Mouse (Mus musculus) thymus, adult 18-20 months (tissue): ENCODE data around the gene Axin1.

ENCODE experiments used
- DNase-seq, 2 experiments: peaks; one replicate each; pipeline ENCODE4 v3.0.0; 2022; ENCODE audit warnings: mixed read lengths in 2 of 2

Axin1 gene

DNA sequence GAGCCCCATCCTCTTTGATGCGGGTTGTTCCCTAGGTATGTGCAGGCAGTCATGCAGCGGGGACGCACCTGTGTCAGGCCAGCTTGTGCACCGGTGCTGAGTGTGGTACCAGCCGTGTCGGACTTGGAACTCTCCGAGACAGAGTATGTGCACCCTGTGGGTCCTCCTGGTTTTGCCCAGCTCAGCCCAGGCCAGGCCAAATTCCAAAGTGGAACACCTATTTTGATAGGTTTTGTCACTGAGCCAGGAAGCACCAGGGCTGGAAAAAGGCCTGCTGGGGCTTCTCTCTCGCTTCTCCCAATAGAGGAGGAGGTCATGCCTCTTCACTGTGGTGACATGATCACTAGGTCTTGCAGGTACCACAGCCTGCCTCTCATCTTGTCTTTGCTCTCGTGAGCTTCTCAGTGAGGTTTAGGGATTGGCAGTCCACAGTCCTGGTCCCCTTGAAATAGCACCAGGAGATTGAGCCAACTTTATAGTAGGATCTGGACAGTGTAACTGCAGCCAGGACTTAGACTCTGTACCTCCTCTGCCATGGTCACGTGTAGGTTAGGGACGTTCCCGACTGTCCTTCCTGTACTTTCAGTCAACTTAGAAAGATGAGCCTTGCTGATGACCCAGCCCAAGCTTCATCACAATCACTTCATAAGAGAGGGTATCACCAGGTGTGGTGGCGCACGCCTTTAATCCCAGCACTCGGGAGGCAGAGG is 54.1 kb downstream of the Axin1 start:
- DNase-seq = no peak

GRCm38 (mm10) chr17:26198892-26199291 is 60.4 kb downstream of the Axin1 start, which contains the start of gene Pdia2:
Pdia2 (minus strand) TSS chr17:26199087.
- no peak for DNase-seq

- no peak for DNase-seq
Measured at GRCm38 (mm10) chr17:26200831-26201705, 62.6 kb downstream of the Axin1 start.

DNA sequence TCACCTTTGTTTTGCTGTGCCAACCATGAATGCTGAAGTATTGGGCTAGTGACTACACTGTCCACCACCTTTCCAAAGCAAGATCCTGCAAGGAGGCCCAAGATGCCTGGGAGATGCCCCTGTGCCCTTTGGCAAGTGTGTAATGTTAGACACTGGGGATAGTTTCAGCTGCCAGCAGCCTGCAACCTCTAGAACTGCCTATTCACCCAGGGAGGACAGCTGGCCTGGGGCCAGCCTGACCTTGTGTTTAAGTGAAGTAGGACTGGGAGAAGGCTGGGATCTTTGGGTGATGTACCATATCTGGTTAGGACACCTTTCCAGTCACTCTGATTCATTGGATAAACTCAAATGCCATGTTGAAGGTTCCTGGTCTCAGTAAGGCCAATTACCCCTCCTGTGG is 63.5 kb downstream of the Axin1 start:
- DNase-seq = no peak

DNA sequence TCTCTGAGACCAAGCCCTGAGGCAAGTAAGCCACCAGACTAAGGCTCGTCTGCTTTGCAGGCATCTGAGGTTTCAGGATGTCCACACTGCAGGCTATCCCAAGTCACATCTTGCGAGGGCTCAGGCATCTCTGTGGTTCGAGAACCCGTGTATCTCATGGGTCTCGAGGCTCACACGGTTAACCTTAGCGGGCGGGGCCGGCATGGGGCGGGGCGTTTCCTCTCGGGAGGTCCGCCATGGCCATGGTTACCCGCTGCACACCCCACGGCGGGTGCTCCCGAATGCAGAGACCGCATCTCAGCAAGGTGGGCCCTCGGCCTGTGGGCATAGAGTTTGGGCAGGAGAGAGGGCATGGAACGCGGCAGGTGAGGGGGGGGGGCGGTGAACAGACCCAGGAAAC is 64.2 kb downstream of the Axin1 start, which contains the start of gene Rgs11:
TSS of gene Rgs11 (plus strand) at position 215 of the 400 bp plus-strand sequence.
- DNase-seq = no peak

DNA sequence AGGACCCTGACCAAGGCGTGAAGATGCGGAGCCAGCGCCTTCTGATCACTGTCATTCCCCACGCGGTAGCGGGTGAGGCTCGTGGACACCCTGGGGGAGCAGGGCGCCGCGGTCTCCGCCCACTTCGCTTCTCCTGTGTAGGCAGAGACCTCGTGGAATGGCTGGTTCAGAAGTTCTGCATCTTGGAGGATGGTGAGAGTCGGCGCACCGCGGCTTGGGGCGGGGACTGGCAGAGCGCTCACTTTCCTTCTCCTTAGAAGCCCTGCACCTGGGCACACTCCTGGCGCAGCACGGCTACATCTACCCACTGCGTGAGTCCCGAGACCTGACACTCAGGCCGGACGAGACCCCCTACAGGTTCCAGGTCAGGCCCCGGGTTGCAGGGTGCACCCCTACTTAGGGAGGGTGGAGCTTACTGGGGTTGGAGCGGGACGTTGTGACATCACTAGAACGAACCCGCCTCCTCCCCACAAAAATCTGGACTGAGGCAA is 64.9 kb downstream of the Axin1 start:
- DNase-seq = peak in 1 of 2 experiments; percentile 15

- no peak for DNase-seq
Measured at GRCm38 (mm10) chr17:26204766-26205165, 66.3 kb downstream of the Axin1 start.

GRCm38 (mm10) chr17:26206392-26206791 is 67.9 kb downstream of the Axin1 start:
- DNase-seq = no peak

DNA sequence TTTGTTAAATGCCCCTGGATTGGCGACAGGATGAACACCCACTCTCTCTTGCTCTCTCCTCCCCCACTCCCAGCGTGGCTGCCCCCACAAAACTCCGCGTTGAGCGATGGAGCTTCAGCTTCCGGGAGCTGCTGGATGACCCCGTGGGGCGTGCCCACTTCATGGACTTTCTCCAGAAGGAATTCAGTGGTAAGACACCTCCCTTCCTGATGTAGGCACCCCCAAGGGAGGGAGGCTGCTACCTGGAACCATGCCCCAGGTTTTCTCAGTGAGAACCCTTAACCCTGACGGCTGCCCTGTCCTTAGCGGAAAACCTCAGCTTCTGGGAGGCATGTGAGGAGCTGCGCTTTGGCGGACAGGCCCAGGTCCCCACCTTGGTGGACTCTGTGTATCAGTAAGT is 69.2 kb downstream of the Axin1 start, which contains the start of gene Arhgdig:
TSS of gene Arhgdig (minus strand) at position 101 of the 400 bp plus-strand sequence.
- no peak for DNase-seq

- DNase-seq = no peak
Measured at GRCm38 (mm10) chr17:26212241-26212640, 73.8 kb downstream of the Axin1 start.

GRCm38 (mm10) chr17:26212681-26213080 is 74.2 kb downstream of the Axin1 start:
- DNase-seq = no peak

DNA sequence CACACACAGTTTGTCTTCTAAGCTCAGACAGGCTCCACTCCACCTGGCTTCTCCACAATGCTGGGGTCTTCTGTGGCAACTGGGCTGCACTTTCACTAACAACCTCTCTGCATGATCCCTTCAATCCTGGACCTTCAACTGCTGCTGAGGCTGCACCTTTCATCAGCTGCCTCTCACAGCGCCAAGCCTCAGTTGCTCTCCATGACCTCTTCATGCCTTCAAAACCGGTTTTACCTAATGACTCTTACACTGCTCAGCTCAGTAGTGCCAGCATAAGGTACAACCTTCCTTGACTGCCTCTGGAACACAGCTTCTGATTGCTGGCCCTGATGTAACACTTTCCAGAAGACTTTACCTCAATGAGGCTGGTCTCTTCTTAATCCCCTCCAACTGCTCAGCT is 83.0 kb downstream of the Axin1 start:
- no peak for DNase-seq

DNA sequence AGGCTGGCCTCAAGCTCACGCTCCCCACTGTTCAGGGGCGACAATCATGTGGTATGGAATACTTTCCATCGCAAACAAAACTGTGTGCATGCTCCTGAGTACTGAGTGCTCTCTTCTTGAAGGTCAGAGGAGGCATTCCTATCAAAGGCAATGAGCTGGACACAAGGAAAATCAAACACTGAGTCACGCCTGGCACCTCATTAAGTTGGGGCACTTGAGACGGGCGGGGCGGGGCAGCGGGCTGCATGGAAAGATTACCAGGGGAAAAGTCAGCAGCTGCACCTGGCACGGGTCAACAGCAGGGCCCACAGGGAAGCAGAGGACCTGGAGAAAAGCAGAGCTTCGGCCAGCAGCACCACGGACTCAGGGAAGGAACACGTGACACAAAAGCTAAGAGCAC is 86.7 kb downstream of the Axin1 start:
- no peak for DNase-seq

DNA sequence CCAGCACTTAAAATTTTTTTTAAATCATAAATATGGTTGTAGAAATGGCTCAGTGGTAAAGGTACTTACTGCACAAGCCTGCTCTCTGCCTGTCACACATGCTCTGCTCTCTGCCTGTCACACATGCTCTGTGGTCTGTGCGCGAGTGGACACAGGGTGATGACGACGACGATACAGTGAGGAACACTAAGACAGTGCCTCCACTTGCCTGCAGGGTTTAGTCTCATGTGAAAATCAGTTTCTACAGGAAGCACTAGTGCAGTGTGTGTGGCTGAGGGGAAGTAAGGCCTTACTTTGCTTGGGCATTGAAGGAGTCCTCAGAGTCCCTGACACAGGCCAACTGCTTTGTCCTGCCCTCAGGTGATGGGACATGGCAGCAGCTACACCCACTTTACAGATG is 91.3 kb downstream of the Axin1 start:
- no peak for DNase-seq

- no peak for DNase-seq
Measured at GRCm38 (mm10) chr17:26231156-26231555, 92.7 kb downstream of the Axin1 start.

DNA sequence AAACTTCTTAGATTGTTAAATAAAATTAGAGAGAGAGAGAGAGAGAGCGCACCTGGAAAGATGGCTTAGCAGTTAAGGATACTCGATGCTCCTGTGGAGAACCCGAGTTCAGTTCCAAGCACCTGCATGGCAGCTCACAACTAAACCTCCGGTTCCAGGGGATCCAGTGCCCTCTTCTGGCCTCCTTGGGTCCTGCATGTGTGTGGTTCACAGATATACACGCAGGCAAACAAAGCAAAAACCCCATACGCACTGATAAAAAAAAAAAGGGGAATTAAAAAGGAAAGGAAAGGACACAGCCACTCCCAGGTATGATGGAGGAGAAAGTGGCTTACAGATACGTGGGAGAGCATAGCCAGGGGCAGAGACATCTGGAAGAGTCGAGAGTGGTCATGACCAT is 94.4 kb downstream of the Axin1 start:
- no peak for DNase-seq

- no peak for DNase-seq
Measured at GRCm38 (mm10) chr17:26234386-26234785, 95.9 kb downstream of the Axin1 start.

DNA sequence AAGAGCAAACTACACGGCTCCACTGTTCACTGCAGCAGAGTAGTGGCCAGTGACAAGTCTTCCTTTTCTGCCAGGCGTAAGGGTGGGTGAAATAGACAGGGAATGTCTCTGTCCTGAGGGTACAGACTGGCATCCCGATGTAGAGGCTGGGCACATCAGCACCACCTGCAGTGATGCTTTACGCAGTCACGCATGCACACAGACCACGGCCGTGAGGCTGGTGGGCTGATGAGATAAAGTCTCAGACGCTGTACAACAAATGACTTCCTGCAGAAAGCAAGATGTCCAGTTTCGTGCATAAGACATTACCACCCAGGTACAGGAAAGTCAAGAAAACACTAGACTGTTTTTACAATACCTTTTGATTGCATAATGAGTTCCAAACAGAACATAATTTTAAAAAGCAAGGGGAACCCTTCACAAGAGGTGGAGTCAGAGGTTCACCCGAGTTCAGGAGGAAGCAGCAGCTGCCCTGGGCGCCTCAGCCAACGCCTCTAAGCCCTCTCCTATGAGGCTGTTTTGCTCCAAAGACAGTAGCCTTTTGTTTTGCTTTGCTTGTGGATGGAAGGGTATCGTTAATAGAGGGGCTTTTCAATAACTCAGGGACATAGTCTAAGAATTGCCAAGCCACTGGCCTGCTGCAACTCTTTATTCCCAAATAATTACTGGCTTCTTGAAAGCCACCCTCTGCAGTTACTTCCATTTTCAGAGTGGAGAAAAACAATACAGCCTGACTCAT is 96.8 kb downstream of the Axin1 start:
- DNase-seq = no peak

DNA sequence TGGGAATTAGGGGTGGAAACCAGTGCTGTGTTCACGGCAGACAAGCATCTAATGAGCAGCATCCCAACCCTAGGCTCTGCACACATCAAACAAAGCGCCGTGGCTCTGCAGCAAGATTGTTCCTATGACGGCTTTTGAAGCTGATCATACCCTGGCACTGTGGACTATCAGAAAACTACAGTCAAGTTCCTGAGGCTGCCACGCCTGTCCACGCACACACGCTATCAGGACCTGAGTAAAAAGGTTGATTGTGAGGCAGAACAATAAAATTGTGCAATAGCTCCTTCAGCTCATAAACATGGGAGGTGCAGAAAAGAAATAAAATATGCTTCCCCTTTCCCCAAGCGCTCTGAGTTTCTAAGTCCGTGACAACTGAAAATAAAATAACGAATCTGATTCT is 99.2 kb downstream of the Axin1 start:
- DNase-seq = no peak

DNA sequence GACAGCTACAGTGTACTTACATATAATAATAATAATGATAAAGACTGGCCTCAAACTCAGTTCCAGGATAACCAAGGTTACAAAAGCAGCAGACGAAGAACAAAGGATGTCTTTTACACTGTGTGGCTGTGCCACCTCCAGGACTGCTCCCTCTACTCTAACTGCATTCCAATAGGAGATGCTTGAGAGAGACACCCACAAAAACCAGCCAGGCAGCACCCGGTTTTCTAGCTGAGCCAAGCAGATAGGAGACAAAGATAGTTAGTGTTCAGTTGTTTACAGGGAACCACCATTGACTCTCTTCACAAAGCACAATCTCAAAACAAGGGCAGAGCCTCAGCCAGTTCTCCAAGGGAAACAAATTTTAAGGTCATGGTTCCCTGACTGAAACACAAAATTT is 101.1 kb downstream of the Axin1 start:
- DNase-seq = no peak

GRCm38 (mm10) chr17:26240120-26240790 is 101.8 kb downstream of the Axin1 start:
- DNase-seq = no peak

DNA sequence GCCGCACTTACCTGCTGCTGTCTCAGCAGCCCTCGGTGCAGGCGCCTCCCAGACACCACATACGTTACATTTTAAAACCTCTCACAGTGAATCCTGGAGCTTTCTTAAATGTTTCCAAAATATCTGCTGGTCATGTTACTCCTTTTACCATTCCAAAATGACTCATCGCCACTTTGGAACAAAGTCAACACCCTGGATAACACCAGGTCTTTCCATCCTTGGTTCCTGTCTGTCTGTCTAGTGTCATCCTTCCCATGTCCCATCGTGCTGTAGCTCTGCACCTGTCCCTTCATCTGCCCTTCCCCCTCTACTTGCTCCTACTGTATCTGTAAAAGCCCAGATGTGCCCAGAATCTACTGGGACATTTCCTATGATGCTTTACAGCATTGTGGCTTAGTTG is 102.5 kb downstream of the Axin1 start:
- no peak for DNase-seq
